8 mouse cellular contexts compared by ENCODE assay signal in the genomic region with DNA sequence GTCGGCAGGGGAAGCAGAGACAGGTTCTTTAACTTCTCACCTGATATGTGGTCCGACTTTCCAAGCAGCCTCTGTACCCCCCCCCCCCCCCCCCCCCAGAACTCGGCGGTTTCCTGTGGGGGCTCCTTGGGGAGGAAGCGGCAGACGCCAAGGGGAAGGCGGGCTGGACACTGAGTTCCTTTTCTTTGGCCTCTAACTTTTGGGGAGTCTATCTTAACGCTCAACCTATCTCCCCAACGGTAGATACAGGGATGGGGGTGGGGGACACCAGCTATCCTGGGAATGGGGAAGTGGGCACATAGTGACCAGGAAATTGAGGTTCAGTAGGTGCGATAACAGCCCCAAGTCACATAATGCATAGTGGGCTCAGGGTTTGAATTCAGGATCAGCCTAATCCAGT. TPM values are rescaled to one million over a fixed set of nuclear protein-coding genes. Genes with fewer than 3 reads are reported as not detected.
DNase-seq lines count a peak whose midpoint lies in the region; ATAC-seq and TF ChIP-seq lines count a peak whose summit lies in the region.

No protein-coding gene starts in this region.

- H3K4me1 ChIP-seq in heart, embryonic 11.5 days (ENCODE audit: control insufficient read depth, insufficient read depth, low read length): peaks cover 23% of the 10 kb centered on the region
- H3K4me1 ChIP-seq in E14TG2a.4 (replicated peaks; ENCODE audit: low read depth, low read length): peaks cover 17% of the 10 kb centered on the region
- H3K4me1 ChIP-seq in heart, postnatal 0 days (ENCODE audit: control insufficient read depth, insufficient read depth): peaks cover 19% of the 10 kb centered on the region

- TF ChIP-seq CTCF in E14TG2a.4 (conservative IDR thresholded peaks at IDR 0.05; ENCODE audit: low read length): no peak
- no peak for TF ChIP-seq CTCF in heart, postnatal 0 days (IDR thresholded peaks at IDR 0.05; ENCODE audit: low read depth)

- DNase-seq in heart, postnatal 14 days: no peak
- DNase-seq in heart, postnatal 0 days (ENCODE audit: low spot score): no peak
- DNase-seq in cerebellum, postnatal 36 days: no peak
- no peak for DNase-seq in lung, adult 18-20 months

- H3K36me3 ChIP-seq in heart, embryonic 11.5 days (ENCODE audit: control insufficient read depth, insufficient read depth, low read length): no peaks in the 10 kb centered on the region
- no peaks in the 10 kb centered on the region for H3K36me3 ChIP-seq in E14TG2a.4 (ENCODE audit: insufficient read depth, low read length)
- H3K36me3 ChIP-seq in heart, postnatal 0 days (replicated peaks; ENCODE audit: control insufficient read depth, insufficient read depth, low read length): no peaks in the 10 kb centered on the region

- H3K4me3 ChIP-seq in heart, embryonic 11.5 days (ENCODE audit: low read depth, low read length): peak overlapping the region; percentile 58
- peak overlapping the region; percentile 78 for H3K4me3 ChIP-seq in E14TG2a.4 (replicated peaks; ENCODE audit: low read length)
- H3K4me3 ChIP-seq in heart, postnatal 0 days (ENCODE audit: low read depth, low read length): peak overlapping the region; percentile 52

- peaks cover 3% of the 10 kb centered on the region; the same call in 1 of the 2 replicates for H3K27me3 ChIP-seq in heart, embryonic 11.5 days (ENCODE audit: control insufficient read depth, insufficient read depth, low read length)
- peaks cover 74% of the 10 kb centered on the region for H3K27me3 ChIP-seq in E14TG2a.4 (ENCODE audit: insufficient read depth, low read length)
- H3K27me3 ChIP-seq in heart, postnatal 0 days (ENCODE audit: control insufficient read depth, insufficient read depth, low read length): no peaks in the 10 kb centered on the region

- intact Hi-C loops in heart, postnatal 14 days (cut with DNase I): no loop called here

- H3K9me3 ChIP-seq in heart, embryonic 11.5 days (replicated peaks; ENCODE audit: control insufficient read depth, low read length): no peaks in the 10 kb centered on the region
- H3K9me3 ChIP-seq in E14TG2a.4 (ENCODE audit: low read length): no peaks in the 10 kb centered on the region
- H3K9me3 ChIP-seq in heart, postnatal 0 days (replicated peaks; ENCODE audit: control insufficient read depth, low read length): no peaks in the 10 kb centered on the region

- peak overlapping the region; percentile 72 for H3K9ac ChIP-seq in heart, embryonic 11.5 days (ENCODE audit: low read depth, low read length)
- H3K9ac ChIP-seq in heart, postnatal 0 days (replicated peaks; ENCODE audit: low read depth, low read length): peak overlapping the region; percentile 47

- H3K4me2 ChIP-seq in heart, embryonic 11.5 days: peak overlapping the region; percentile 88
- H3K4me2 ChIP-seq in heart, postnatal 0 days (ENCODE audit: low read depth, low read length): peak overlapping the region; percentile 82

- WGBS in heart, embryonic 11.5 days (ENCODE audit: insufficient replicate concordance): 26% methylated on average over 6 of the region's 10 CpGs
- WGBS in heart, postnatal 0 days: 29% methylated on average over 8 of the region's 10 CpGs

- no peak for TF ChIP-seq EP300 in heart, postnatal 0 days (IDR thresholded peaks at IDR 0.05; ENCODE audit: low read depth)

- no peak for ATAC-seq in heart, embryonic 11.5 days (replicated peaks; ENCODE audit: insufficient number of reproducible peaks, low FRiP score, low TSS enrichment)
- no peak for ATAC-seq in heart, postnatal 0 days (ENCODE audit: insufficient read depth, low read depth)
- 0 out of 2 replicates have a peak, but pooled peaks have one; percentile 11 for ATAC-seq in megakaryocyte, adult 5-6 weeks (ENCODE audit: poor library complexity, severe bottlenecking)
- ATAC-seq in megakaryocyte-erythroid progenitor cell, adult 5-6 weeks (replicated peaks; ENCODE audit: low FRiP score, low TSS enrichment, poor library complexity, severe bottlenecking): no peak

- peak overlapping the region; percentile 29; the same call in 1 of the 2 replicates for H3K27ac ChIP-seq in heart, embryonic 11.5 days (ENCODE audit: low read depth, low read length)
- H3K27ac ChIP-seq in heart, postnatal 0 days (ENCODE audit: low read depth): peak overlapping the region; percentile 43; the same call in 1 of the 2 replicates

RNA-seq across cellular contexts. Expression of gene Ptgs1, which starts 0.7 kb away (rescaled TPM):
- polyA plus RNA-seq in heart, embryonic 11.5 days (2014; fragmentation: Nextera tagmentation; extraction: Ambion mirVana): 19.4 TPM in 2 replicates
- total RNA-seq in heart, postnatal 14 days (2021): 10 to 100 TPM; 19.0 to 21.4 TPM
- total RNA-seq in heart, postnatal 0 days (2014; rRNA removed; ENCODE audit: low replicate concordance): 49.7 and 55.9 TPM in 2 replicates
- polyA plus RNA-seq in heart, postnatal 0 days (2015; fragmentation: Nextera tagmentation; extraction: Ambion mirVana): 21.6 and 21.9 TPM in 2 replicates
- 20.2 and 21.3 TPM in 2 replicates for total RNA-seq in megakaryocyte, adult 5-6 weeks (2015)
- 18.9 and 32.4 TPM in 2 replicates for total RNA-seq in megakaryocyte, adult 5-6 weeks (2017)
- total RNA-seq in megakaryocyte-erythroid progenitor cell, adult 5-6 weeks (2014; fragmentation: Nextera tagmentation): 1.2 and 8.5 TPM in 2 replicates
- total RNA-seq in megakaryocyte-erythroid progenitor cell, adult 5-6 weeks (2017): 0.47 and 9.1 TPM in 2 replicates
